Mouse (Mus musculus) T-helper 17 cell (primary cell): Measurements from ENCODE around the gene Clec2i.
"Not testable (repeated sequence)": the region's sequence is repeated elsewhere in the genome, so short reads cannot be mapped to it uniquely, and the experiment has no call there.

Experiments used
- in situ Hi-C, 2 experiments: fragments of 300-600 bp; cut with MboI, MseI; formaldehyde crosslinking; loops; 1 replicate in 1 of 2; 2 replicates in 1 of 2; pipeline ENCODE4 v1.15.1; 2025; ENCODE audit warnings: high pct_unique_total_duplicates in 2 of 2

Clec2i gene

GRCm38 (mm10) chr6:128852766-128853165, 34.6 kb upstream of the Clec2i start:
- in situ Hi-C loops, result loop anchor here (5.0 to 10.0 kb wide), 5 partner anchors 215 to 520 kb away; no protein-coding TSS in a partner anchor

- in situ Hi-C loops, result loop anchor here (5.0 to 10.0 kb wide), 5 partner anchors 213 to 518 kb away; no protein-coding TSS in a partner anchor
Observed at GRCm38 (mm10) chr6:128854024-128854820, 33.2 kb upstream of the Clec2i start.

- in situ Hi-C loops, result loop anchor here (5.0 to 10.0 kb wide), 6 partner anchors 212 to 517 kb away; no protein-coding TSS in a partner anchor
Observed at GRCm38 (mm10) chr6:128854895-128855294, 32.5 kb upstream of the Clec2i start.

- in situ Hi-C loops, result loop anchor here (5.0 to 10.0 kb wide), 2 partner anchors 319 to 502 kb away; no protein-coding TSS in a partner anchor
Observed at GRCm38 (mm10) chr6:128855477-128855876, 31.9 kb upstream of the Clec2i start.

- in situ Hi-C loops, result loop anchor here (5.0 to 10.0 kb wide), 2 partner anchors 319 to 501 kb away; no protein-coding TSS in a partner anchor
Observed at GRCm38 (mm10) chr6:128856250-128856649, 31.1 kb upstream of the Clec2i start.

- in situ Hi-C loops, result loop anchor here (5.0 to 10.0 kb wide), 2 partner anchors 317 to 499 kb away; no protein-coding TSS in a partner anchor
Observed at GRCm38 (mm10) chr6:128857976-128858375, 29.4 kb upstream of the Clec2i start.

- in situ Hi-C loops, result no loop called here
Observed at GRCm38 (mm10) chr6:128868861-128869260, 18.5 kb upstream of the Clec2i start.

- in situ Hi-C loops, result loop anchor here in 1 of 2 experiments (10.0 kb wide), 1 partner anchor 623 kb away; no protein-coding TSS in a partner anchor
Observed at GRCm38 (mm10) chr6:128871910-128872610, 15.3 kb upstream of the Clec2i start.

- in situ Hi-C loops, result loop anchor here in 1 of 2 experiments (5.0 kb wide), 1 partner anchor 88 kb away; no protein-coding TSS in a partner anchor
Observed at GRCm38 (mm10) chr6:128888834-128889233, 1.4 kb downstream of the Clec2i start.

- in situ Hi-C loops, result loop anchor here in 1 of 2 experiments (5.0 kb wide), 1 partner anchor 86 kb away; no protein-coding TSS in a partner anchor
Observed at GRCm38 (mm10) chr6:128890948-128891355, 3.6 kb downstream of the Clec2i start, which contains the start of gene BC035044. Gene BC035044 (minus strand): TSS chr6:128891126.

- in situ Hi-C loops, result no loop called here
Observed at GRCm38 (mm10) chr6:128895404-128896001, 8.1 kb downstream of the Clec2i start.

GRCm38 (mm10) chr6:128900044-128900443, 12.7 kb downstream of the Clec2i start:
- in situ Hi-C loops, result loop anchor here in 1 of 2 experiments (5.0 kb wide), 1 partner anchor 62 kb away; no protein-coding TSS in a partner anchor

- in situ Hi-C loops, result loop anchor here in 1 of 2 experiments (5.0 kb wide), 1 partner anchor 61 kb away; no protein-coding TSS in a partner anchor
Observed at GRCm38 (mm10) chr6:128900796-128901552, 13.6 kb downstream of the Clec2i start.

GRCm38 (mm10) chr6:128913598-128914254, 26.3 kb downstream of the Clec2i start:
- in situ Hi-C loops, result no loop called here

GRCm38 (mm10) chr6:128917322-128917721, 29.9 kb downstream of the Clec2i start:
- in situ Hi-C loops, result no loop called here

- in situ Hi-C loops, result no loop called here
Observed at GRCm38 (mm10) chr6:128933050-128933449, 45.7 kb downstream of the Clec2i start.

- in situ Hi-C loops, result not testable (repeated sequence)
Observed at GRCm38 (mm10) chr6:128934081-128934480, 46.7 kb downstream of the Clec2i start, which contains the start of gene Clec2g. Gene Clec2g (plus strand): TSS chr6:128934381.

GRCm38 (mm10) chr6:128935889-128936665, 48.7 kb downstream of the Clec2i start:
- in situ Hi-C loops, result not testable (repeated sequence)
